Mouse (Mus musculus): ENCODE results near the gene Cacna2d2.

Cacna2d2 gene

DNA sequence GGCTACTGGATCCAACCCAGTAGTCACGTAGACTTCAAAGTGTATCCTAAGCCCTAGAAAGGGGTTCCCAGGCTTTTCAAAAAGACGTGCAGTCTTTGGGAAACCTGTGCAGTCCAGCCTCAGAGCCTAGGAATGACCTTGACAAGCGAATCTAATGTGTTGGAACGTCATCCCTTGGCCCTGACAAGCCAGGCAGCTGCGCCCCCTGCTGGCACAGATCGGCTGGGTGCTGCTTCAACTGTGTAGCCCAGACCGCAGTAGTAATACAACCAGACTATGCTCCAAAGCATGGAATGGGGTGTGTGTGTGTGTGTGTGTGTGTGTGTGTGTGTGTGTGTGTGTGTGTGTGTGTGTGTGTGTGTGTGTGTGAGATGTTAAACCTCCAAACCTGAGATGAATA is 64.1 kb downstream of the Cacna2d2 start:
- peak; percentile 83 for DNase-seq

GRCm38 (mm10) chr9:107464130-107464529 is 64.7 kb downstream of the Cacna2d2 start:
- no peak for DNase-seq

- DNase-seq = no peak
Measured at GRCm38 (mm10) chr9:107465657-107466056, 66.2 kb downstream of the Cacna2d2 start.

DNA sequence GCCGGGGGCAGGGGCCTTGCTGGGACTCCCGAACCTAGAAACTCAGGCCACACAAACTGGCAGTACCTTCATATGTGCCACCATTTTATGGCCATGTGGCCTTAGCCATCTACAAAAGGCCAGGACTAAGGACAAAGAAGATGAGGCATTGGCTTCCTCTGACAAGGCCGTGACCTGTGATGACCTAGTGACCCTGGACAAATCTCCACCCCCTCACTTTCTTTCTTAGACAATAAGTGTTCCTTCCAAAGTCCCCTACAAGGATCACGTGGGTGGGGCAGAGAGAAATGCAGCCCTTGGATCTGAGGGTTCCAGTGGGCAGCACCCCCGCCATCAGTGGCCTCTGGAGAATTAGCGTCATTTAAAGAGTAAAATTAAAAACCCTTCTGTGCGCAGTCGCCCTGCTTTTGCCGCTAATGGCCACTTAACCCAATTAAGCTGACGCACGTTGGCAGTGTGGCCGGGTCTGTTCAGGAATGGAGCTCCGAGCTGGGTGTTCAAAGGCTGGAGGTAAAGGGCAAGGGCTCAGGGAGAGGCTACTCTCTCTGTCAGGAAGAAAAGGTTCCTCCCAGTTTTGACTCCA is 69.9 kb downstream of the Cacna2d2 start:
- DNase-seq = no peak

DNA sequence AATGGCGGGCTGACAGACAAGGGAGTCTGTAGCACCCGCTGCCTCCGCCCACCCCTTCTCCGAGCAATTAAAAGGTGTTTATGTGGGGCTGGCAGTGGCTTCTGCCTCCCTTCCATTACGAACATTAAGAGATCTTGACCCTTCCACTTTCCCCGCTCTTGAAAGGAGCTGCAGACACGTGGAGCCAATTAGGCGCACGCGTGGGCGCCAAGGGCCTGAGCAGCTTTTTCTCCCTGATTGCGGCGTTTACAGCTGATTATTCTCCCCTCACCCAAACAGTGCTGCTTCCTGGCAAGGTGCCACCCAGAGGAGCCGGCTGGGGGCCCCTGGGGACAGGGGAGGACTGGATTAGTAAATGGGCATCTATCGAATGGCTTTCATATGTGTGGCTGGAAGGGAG is 71.0 kb downstream of the Cacna2d2 start:
- DNase-seq = no peak

DNA sequence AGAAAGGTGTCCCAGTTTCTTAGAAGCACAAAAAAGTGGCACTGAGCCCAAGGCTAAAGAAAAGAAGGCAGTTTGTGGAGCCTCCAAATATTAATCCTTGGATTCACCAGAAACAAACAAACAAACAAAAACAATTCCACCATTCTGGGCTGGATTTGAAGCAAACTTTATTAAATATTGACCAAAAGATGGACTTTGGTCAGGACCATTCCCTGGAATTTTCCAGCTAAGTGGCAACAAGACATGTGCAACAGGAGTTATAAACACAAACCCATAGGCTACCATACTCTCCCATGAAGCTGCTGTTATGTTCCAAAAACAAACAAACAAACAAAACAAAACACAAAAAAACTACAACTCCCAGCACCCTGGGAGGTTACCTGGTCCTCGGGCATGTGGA is 74.6 kb downstream of the Cacna2d2 start:
- no peak for DNase-seq

GRCm38 (mm10) chr9:107478979-107479378 is 79.6 kb downstream of the Cacna2d2 start:
- DNase-seq = no peak

DNA sequence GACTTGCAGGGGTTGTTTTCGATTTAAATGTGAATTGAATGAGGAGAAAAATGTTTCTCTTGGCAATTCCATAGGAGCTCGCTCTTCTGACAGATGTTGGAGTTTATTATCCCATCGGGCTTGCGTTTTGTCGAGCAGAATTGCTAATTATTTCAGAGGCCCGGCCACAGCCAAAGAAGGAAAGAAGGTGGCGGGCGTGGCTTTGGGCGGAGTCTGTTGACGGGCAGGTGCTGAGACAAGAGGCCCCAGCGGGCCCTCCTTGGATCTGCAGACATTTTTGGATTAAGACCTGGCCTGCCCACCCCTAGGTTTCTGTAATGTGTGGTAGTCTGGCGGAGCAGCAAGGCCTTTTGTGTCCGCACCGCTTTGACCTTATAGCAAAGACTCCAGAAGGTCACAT is 80.2 kb downstream of the Cacna2d2 start:
- DNase-seq = no peak

GRCm38 (mm10) chr9:107480477-107481069 is 81.2 kb downstream of the Cacna2d2 start:
- no peak for DNase-seq

GRCm38 (mm10) chr9:107481340-107481739 is 81.9 kb downstream of the Cacna2d2 start:
- no peak for DNase-seq

- DNase-seq = no peak
Measured at GRCm38 (mm10) chr9:107482004-107482403, 82.6 kb downstream of the Cacna2d2 start.

DNA sequence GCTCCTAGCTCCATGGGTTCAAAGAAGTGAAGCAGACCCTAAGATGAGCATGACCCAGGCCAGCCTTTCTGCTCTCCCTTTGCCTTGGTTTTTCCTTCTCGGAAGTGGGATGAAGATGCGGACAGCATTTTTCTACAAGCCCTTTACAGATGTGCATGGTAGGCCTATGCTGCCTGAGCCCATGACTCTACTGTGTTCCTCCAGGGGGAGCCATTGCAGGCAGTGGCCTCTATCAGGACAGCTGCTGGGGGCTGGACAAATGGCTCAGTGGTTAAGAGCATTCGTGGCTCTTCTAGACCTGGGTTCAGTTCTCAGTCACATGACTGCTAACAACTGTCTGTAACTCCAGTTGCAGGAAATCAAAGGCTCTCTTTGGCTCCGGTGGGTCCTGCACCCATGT is 83.4 kb downstream of the Cacna2d2 start:
- DNase-seq = no peak

DNA sequence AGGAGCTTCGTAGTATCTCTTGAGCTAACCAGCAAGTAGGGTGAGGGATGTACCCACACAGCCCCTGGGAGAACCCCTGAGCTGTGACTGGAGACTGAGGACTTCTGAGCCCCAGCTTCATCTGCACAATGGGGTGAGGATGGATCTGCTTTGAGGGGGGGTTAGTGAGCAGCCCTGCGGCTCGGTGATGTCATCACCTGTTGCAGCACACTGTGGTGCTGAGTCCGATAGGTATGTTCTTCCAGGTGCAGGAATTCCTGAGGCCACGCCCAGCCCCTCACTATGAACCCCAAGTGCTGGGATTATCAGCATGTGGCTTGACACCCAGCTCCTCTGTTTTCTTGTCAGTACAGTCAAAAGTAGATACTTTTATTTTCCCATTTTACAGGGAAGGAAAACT is 84.3 kb downstream of the Cacna2d2 start:
- peak; percentile 63 for DNase-seq

GRCm38 (mm10) chr9:107484302-107484701 is 84.9 kb downstream of the Cacna2d2 start:
- DNase-seq = peak; percentile 95

GRCm38 (mm10) chr9:107484766-107485165 is 85.4 kb downstream of the Cacna2d2 start:
- no peak for DNase-seq

DNA sequence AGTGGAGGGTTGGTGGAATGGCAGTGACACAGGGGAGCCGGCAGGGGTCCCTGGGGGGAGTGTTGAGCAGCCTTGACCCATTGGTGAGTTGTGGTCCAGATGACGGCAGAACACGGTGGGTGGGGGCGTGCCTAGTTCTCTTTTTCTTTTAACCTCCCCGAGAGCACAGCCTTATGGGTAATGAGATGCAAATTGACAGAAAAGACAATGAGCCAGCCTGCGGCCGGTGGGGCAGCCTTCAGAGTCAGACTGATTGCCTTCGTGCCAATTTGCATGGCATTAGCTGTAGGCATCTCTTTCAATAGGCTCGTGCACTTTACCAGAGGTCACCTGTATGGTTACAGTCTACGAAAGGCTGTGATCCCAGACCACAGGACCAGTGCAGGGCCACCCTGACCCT is 86.7 kb downstream of the Cacna2d2 start:
- no peak for DNase-seq

DNA sequence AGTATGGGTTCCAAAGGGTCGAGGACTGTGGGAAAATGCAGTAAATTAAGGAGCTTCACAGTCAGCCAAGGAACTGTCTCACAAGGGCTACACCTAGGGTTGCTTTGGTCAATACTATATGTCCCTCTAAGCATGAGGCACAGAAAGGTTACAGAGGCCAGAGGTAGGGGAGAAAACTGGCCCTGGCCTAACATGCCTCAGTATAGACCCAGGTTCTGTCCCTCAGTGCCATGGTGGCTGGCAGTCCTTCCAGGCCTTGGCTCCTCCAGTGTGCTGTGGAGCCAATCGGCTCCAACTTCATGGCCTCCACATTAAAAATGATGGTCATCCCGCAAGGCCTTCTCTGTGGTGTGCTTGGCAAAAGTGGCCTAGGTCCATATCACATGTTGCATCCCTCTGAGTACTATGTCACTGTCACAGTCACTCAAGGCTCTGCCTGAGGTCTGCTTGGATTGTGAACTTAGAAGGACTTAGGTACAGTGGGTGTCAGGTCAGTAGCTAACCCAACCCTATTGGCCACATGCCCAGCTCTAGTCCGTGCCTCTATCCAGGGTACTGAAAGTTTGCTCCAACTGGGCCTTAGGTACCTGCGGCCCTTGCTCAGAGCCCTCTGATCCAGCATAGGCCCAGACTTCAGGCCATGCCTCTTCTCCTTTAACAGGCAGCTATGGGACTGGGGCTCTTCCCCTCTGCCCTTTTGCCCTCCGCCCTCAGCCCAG is 87.3 kb downstream of the Cacna2d2 start:
- no peak for DNase-seq

DNA sequence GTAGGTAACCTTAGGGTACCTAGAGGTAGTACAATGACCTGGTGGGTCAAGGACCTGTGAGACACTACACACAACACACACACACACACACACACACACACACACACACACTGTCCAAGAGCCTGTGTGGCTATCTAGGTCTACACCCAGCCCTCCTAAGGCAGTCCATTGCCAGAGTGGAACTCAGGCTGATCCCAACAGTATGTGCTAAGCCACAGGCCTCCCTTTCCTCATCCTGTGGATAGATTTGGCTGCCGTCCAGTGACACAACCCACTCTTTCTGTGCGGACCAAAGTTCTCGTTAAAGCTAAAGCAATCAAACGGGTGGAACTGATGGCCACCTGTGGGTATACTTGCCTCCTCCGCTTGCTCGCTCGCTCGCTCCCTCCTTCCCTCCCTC is 90.7 kb downstream of the Cacna2d2 start:
- no peak for DNase-seq

DNA sequence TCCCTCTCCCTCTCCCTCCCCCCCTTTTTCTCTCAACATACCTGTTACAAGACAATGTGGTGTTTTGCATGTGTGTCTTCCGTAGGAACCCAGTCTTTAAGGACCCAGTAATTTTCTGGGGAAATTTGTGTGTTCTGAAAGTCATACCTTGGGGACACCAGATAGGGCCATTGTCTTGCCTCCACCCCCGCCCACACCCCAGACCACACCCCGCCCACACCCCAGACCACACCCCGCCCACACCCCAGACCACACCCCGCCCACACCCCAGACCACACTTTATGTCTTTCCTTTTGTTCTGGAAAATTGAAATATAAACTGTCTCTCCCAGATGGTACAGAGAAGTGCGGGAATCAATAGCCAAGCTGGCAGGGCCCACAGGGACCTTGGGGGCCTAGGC is 91.2 kb downstream of the Cacna2d2 start:
- DNase-seq = no peak

- no peak for DNase-seq
Measured at GRCm38 (mm10) chr9:107493511-107493910, 94.1 kb downstream of the Cacna2d2 start.

- no peak for DNase-seq
Measured at GRCm38 (mm10) chr9:107494238-107494637, 94.8 kb downstream of the Cacna2d2 start.

- DNase-seq = no peak
Measured at GRCm38 (mm10) chr9:107496359-107496758, 96.9 kb downstream of the Cacna2d2 start.

GRCm38 (mm10) chr9:107500708-107501286 is 101.4 kb downstream of the Cacna2d2 start:
- DNase-seq = no peak
